Mouse (Mus musculus) monocyte, adult 2 months (primary cell): ENCODE results near the gene Scaf1.

Experiments used
- DNase-seq, 2 experiments: peaks; one replicate each; pipeline ENCODE4 v3.0.0; 2022; ENCODE audit warnings: low spot score in 2 of 2, low read depth in 1 of 2

Gene Scaf1

DNA sequence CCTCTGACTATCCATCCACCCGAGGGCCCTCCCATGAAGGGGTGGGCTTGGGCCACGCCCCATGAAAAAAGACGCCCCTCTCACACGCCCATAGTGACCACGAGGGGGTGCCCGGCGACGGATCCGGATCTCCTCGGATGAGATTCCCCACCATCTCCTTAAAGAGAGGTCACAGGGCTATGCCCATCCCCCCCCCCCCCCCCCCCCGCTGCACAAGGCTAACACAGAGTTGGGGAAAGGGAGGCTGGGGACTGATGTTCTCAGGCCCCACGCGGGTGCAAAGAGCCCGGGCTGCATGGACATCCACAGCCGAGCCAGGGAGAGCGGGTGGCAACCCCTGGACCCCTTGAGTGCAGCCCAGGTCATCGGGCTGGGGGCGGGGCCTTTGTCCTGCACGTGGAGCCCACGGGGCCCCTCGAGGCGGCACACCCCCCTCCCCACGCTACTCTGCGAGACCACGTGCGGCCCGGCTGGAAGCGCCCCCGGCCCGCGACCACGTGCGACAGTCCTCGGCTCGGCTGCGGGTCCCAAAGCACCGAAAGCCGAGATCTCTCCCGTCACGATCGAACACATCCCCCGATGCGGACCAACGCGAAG, 30.5 kb downstream of the Scaf1 start:
- DNase-seq: no peak

DNA sequence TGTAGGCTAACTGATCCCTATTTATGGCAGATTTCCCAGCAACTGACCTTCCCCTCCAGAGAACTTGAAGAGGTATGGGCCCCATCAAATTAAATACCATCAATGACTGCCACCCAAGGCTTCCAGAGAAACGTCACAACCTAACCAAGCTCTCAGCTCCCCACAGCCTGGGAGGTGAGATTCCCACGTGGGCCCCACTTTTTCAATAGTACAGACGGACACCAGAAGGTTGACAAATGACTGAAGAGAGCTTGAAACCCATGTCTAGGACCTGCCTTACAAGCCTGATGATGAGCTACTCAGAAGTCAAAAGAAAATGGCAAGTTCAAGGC, 31.4 kb downstream of the Scaf1 start:
- no peak for DNase-seq

DNA sequence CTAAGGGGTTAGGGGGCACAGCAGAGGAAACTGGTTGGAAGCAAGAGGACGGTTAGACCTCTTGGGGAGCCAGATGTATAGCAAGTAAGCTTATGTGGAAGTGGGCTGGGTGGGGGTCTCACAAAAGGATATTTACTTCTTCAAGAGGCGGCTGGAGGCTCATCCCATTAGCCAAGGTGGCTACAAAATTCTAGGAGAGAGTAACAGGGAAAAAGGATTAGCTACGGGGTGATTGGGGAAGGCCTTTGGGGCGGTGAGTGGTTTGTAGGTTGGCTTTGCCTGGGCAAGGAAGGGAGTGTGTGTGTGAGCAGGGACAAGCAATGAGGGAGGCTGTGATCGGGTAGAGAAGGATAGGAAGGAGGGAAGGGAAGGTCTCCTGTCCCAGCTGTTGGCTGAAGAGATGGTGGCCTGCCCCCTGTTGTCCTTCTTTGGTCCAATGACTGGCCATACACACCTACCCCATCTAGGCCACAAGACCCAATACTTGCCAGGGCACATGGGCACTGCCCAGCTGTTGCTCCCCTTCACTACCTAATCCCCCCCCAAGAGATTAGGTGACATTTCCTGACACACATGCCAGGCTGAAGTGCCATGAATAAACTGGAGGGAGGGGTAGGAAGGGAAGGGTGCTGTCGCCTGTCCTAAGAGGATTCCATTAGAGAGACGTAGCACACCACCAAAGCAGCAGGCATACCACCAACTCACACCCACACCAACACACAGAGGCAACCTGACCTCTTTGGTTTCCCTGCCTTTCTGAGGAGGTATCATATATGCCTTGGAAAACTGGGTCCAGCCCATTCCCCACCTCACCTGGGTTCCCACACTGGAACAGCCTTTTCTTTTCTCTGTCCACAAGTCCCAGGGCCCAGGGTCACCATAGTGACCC, 32.0 kb downstream of the Scaf1 start:
- no peak for DNase-seq

DNA sequence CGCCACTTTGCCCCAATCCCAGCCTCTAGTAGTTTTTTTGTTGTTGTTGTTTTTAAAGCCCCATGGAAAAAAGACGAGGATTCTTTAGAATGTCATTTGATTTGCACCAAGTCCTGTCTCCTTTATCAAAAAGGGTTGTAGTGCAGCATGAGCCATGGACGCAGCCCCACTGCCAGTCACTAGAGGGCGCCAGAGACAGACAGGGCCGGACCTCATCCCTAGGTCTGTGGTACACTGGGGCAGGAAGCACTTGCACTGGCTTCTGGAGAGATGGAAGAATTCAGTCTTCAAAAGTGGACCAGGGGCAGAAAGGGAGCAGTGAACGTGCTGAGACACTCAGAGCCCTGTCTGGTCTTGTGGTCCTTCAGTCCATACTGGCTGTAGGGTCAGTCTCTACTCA, 33.1 kb downstream of the Scaf1 start:
- DNase-seq: peak; percentile 66 to 78

DNA sequence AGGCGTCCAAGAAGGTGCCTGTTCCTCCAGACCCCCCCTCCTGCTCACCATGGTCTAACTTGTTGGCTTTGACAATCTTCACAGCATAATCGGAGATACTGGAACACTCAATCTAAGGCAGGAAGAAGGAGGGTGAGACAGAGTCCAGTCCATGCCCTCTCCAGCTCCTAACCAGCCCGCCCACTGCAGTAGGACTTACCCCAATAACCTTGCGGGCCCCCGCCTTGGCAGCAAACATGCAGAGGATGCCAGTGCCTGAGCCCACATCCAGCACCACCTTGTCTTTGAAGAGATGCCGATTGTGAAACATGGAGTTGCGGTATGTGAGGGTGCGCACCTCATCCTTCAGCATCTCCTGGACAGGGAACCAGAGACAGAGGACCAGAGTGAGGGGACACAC, 34.6 kb downstream of the Scaf1 start:
- DNase-seq: no peak

DNA sequence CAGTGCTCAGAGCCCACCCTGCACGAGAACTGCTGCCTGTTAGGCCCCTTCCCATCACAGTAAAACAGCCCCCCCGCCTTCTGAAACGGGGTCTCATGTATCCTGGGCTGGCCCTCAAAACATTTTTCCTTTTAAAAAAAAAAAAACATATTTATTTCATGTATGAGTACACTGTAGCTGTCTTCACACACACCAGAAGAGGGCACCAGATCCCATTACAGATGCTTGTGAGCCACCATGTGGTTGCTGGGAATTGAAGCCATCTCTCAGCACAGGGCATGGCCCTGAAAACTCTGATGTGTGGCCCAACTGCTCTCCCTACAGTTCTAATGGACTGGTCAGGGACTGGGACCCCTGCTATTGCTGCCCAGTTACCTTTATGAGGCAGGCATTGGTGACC, 37.9 kb downstream of the Scaf1 start:
- DNase-seq: no peak

DNA sequence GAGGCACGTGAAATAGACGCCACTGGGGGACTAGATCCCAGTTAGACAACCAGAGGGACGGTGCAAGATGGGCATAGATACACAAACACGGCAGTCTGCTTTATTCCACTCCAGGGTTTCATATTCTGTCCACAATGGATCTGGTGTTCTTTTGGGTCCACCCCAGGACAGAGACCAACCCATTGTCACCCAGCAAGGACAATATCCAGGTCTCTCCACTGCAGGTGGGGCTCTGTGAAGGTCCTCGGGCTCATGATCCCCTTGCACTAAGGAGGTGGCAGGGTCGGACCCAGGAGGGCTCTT, 41.1 kb downstream of the Scaf1 start:
- no peak for DNase-seq

DNA sequence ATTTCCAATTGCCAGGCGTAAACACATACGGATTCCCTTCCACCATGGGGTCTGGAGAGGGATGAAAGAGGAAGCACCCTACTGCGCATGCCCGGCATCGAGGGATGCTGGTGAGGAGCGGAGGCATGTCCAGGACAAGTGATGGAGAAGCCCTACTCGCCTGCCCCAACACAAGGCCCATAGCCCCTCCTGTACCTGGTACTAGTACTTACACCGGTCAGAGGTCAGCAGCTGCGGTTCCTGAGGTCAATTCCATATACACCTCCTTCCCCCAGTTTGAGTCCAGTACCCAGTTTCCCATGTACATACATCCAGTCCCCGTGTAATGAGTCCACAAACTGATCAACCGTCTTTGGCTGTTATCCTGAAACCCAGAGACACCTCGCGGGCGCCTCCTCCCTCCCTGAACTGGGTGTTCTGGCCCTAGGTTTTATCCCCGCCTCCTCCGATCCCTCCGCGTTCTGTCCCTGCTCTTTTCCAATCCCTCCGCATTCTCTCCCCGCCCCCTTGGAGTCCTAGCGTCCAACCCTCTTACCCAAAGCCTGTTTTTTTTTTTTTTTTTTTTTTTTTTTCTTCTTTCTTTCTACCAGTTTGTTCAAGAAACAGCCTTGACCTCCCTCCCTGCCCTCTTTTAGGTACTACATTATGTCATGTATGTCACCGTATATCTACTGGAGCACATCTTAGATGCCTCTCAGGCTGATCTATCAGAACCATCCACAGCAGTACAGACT, 41.6 kb downstream of the Scaf1 start, which contains the start of gene Cpt1c:
TSS of gene Cpt1c (minus strand) at position 469 of the 734 bp plus-strand sequence.
- DNase-seq: peak in 1 of 2 experiments; percentile 47

DNA sequence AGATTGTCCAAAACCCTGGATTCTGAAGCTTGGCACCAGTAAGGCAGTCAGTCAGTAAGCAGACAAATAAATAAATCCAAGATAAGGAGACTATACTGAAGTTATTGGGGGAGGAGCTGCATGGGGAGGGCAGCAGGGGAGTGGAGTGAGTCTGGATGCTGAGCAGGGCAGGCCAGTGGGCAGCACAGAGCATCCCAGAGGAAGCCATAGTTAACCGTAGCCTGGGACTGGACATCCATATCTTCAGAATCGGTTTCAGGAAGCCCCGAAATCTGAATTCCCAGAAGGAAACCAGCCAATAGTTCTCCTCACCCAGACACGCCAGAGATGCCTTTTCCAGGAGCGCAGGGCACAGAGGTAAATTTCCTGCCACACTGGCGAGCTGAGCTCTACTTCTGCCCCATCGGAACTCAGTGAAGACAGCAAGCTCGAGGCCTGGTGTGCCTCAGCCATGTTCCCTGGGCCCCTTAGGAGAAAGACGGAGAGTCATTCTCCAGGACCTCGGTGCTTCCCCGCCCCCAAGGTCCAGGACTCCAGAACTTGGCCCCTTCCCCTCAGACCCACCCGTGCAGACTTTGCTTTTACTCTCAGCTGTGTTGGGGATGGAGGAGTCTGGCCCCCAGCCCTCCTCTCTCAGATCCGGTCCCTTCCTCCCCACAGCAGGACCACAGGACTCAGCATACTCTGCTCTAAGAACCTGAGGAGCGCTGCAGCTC, 42.6 kb downstream of the Scaf1 start:
- DNase-seq: no peak

DNA sequence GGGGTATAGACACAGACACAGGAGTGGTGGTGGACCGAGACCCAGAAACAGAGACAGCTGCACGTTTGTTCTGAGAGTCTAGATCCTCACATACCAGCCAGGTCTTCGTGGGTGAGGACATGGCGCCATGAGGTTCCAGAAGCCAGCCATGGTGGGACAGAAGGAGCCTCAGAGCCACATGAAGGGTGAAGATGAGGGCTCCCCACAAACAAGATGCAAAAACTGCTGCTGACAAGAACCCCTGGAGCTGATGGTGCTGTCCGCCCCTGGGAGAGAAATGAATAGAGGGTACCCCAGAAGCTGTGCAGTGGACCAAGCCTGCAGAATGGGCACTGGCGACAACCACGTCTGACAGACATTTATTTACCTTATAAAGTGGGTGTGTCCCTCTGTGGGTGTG, 45.0 kb downstream of the Scaf1 start:
- no peak for DNase-seq

DNA sequence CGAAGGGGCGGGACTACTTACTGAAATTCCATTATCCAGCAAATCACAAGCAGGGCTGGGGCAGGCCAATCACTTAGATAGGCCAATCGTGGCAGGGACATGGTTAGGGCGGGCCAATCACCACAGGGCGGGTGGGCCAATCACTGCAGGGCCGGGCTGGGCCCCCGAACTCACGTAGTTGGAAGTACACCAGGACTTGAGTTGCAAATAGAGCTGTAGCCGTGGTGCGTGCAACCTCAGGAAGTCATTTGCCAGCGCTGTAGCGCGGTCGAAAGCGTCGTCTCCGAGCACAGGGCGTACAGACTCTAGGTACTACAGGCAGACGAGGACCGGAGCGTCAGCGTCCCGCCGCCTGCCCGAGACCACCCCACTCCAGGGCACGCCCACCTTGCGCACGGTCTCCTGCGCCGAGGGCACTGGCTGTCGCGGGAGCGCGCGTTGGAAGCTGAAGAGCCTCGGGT, 45.9 kb downstream of the Scaf1 start:
- peak in 1 of 2 experiments; percentile 43 for DNase-seq

DNA sequence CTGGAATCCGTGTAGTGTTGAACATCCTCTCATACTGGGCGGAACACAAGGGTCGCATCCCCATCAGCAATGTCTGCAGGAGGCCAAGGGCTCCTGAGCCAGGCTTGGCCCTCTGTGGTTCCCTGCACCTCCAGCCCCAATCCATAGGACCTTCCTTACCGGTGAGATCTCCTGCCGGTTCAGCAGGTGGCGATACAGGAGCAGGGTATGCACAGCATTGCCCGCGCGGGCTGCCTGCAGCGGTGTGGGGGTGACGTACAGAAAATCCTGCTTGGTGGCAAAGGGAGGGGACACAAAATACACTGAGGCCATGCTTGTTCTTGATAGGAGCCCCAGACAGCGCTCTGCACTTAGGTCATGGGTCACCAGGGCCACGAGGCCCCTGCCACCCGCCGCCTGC, 49.5 kb downstream of the Scaf1 start:
- DNase-seq: no peak

DNA sequence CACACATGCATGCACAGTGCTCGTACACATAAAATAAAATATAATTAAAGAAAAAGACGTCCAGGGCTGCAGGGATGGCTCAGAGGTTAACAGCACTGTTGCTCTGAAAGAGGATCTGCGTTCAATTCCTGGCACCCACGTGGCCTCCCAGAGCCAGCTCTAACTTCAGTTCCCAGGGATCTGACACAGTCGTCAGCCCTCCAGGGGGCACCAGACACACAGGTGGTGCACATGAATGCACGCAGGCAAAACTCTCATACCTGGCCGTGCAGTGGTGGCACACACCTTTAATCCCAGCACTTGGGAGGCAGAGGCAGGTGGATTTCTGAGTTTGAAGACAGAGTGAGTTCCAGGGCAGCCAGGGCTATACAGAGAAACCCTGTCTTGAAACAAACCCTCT, 50.2 kb downstream of the Scaf1 start:
- DNase-seq: no peak

DNA sequence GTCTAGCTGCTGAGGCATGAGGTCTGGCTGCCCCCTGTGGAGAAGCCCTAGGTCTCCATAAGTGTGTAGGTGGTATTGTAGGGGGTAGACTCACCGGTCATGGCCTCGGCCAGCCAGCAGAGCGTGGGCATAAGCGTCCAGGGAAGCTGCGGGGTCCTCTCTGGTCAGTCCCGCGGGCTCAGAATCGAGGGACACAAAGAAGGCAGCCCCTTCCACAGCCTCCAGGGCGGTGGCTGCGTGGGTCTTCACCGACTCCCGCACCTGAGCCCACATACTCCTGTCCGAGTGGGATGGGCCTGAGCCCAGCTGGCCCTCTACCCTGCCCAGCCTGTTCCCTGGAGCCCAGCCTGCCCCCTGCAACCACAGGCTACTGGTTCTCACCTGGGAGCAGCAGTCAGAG, 51.2 kb downstream of the Scaf1 start:
- no peak for DNase-seq

DNA sequence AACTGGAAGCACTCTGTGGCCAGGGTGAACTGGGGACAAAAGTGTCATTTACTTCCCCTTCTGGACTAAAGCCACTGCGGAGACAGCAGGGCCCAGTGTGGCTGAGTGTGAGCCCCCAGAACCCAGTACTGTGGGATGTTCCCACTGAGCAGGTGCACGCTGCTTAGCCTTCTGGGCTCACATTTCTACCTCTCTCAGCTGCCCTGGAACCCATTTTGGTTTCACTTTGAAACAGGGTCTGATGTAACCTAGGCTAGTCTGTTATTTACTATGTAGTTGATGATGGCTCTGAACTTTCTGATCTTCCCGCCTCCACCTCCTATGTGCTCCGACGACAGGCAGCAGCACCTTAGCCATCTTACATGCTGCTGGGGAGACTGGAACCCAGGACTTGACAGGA, 53.3 kb downstream of the Scaf1 start:
- DNase-seq: no peak

DNA sequence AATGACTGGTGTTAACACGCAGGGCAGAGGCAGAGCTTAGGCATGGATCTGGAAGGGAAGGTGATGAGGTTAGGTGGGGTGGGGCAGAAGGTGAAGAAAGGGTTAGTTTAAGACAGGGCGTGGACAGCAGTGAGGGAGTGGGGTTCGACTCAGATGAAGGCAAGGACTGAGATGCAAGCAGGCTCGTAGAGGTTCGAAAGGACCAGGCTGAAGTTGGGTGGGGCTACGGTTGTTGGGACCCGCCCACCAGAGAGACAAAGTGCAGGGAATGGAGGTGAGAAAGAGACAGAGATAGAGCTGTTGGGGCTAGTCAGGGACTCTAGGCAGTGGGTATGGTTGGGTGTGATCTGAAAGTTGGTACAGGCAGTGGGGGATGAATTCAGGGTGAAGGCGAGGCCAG, 53.8 kb downstream of the Scaf1 start:
- no peak for DNase-seq

DNA sequence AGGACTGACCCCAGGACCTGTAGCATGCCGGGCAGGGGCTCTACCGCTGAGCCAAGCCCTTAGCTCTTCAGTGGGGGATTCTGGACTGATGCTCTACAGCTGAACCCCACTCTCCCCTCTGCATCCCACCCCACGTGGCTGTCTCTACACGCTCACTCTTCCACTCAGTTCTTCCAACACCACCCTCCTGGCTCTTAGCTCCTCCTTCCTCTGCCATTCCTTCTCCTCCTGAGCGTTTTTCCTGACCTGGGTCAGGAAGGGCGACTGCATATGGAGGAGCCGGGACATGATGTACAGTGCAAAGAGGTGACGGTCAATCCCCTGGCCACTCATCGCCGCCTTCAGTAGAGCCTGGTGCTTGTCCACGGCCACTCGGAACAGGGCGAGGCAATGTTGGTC, 55.7 kb downstream of the Scaf1 start:
- no peak for DNase-seq

DNA sequence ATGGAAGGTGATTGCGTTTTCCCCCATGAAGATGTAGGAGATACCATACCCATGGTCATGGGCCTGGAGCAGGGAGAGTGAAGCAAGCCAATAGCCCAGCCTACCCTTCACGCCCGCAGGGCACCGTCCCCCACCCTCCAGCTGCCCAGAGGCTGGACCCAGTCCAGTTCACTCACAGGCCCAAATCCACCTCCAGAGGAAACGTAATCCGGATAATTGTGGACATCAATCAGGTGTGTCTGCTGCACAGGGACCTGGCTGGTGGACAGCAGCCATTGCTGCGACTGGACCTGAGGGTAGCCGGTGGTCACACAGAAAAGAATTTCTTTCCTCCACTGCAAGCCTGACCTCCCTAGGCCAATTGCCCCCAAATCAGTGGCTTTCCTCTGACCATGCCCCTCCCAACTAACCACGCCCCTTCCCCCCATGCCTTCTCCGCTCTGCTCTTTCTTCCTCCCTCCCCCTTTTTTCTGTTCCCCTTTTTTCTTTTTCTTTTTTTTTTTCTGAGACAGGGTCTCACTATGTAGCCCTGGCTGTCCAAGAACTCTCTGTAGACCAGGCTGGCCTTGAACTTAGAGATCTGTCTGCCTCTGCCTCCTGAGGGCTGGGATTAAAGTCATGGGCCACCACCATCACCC, 56.2 kb downstream of the Scaf1 start:
- DNase-seq: no peak

DNA sequence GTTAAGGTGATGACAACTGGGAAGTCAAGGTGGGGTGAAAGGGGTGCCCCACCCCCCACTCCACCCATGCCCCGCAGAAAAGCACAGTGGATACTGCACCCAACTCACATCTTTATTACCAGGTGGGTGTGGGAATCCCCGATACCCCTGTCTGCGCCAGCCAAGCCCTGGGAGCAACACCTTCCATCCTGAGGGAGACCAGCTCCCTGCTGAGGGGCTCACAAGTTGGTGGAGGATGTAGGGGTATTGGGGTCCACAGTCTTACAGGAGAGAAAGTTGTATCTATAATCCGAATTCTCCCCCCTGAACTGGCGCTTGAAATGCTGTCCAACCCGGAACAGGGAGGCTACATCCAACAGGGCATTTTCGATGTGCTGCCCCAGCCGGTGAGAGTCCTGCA, 56.9 kb downstream of the Scaf1 start:
- DNase-seq: no peak

DNA sequence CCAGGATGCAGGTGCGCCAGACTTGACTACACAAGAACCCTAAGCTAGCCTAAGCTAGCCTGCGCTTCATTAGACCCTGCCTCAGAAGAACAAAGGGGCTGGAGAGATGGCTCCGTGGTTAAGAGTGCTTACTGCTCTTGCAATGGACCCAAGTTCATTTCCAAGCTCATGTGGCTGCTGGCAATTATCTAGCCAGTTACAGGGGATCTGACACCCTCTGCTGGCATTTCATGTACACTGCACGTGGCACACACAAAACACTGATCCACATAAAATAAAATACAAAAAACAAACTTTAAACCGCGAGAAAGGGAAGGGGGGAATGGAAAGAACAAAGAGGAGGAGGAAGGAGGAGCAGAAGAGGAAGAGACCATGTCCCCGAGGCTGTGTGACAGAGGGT, 58.0 kb downstream of the Scaf1 start:
- no peak for DNase-seq

DNA sequence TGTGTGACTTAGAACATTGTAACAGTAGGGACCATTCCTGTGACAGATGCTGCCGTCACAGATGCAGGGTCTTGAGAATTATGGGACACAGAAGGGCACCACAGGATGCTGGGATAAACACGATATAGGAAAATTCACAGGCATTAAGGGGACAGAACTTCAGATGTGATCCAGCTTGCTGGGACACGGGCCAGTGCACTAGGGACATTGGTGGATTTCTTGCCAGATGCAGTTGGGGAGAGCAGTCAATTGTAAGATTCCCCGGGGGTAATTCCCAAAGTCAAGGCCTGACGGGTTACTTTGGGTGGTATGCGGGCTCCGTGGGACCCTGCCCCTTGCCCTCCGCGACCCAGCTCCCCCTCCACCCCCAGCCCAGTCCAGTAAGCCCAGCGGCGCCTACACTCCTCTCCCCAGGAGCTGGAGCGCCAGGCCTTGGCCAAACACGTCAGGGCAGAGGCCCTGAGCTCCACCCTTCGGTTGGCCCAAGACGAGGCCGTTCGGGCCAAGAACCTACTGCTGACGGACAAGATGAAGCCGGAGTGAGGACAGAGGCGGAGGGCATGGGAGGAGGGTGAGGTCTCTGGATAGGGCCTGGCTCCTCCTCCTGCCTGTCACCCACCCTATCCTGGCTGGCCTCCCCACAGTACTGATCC, 58.9 kb downstream of the Scaf1 start:
- no peak for DNase-seq
